Mouse (Mus musculus) cortical plate, adult 2 months (tissue): ENCODE measurements around the gene Xrcc5. TPM values are rescaled to one million over a fixed set of nuclear protein-coding genes. Genes with fewer than 3 reads are reported as not detected.
A peak's percentile ranks its signal among the peaks of the same experiment; 100 is the strongest.

Source experiments
- H3K27ac ChIP-seq: fragments of 200-500 bp; 2 replicates; pipeline ENCODE4 v1.5.1; 2012; ENCODE audit warnings: low read length, control low read depth, inconsistent platforms; ENCODE audit not compliant: insufficient read depth
- H3K4me1 ChIP-seq: fragments of 200-500 bp; 2 replicates; pipeline ENCODE4 v1.6.1; 2011; ENCODE audit warnings: low read length; ENCODE audit not compliant: control insufficient read depth, insufficient read depth
- H3K4me3 ChIP-seq: fragments of 200-500 bp; 2 replicates; pipeline ENCODE4 v1.5.1; 2011; ENCODE audit warnings: mild to moderate bottlenecking, low read length, control low read depth; ENCODE audit not compliant: insufficient read depth
- CTCF ChIP-seq: fragments of 200-500 bp; IDR thresholded peaks from 2 replicates; pipeline ENCODE4 v1.5.1; 2011; ENCODE audit warnings: mild to moderate bottlenecking, control low read depth, low read length; ENCODE audit not compliant: insufficient read depth; ENCODE audit errors: extremely low read depth
- POLR2A ChIP-seq: fragments of 200-500 bp; IDR thresholded peaks from 2 replicates; pipeline ENCODE4 v1.6.1; 2011; ENCODE audit warnings: mild to moderate bottlenecking, low read length, control low read depth; ENCODE audit not compliant: insufficient read depth; ENCODE audit errors: extremely low read depth
- polyA plus RNA-seq: library from polyadenylated mRNA; depleted of rRNA; stranded (reverse); fragments of >200 nt; gene quantifications from 2 replicates; pipeline ENCODE4 v1.2.3, GENCODE M21; 2012; rRNA removed

Xrcc5 gene
- polyA plus RNA-seq: 12.4 and 13.0 TPM in 2 replicates

GRCm38 (mm10) chr1:72307317-72307798, at the start of gene Xrcc5:
TSS of gene Xrcc5 (plus strand) at chr1:72307421.
- TF ChIP-seq CTCF (no peak), POLR2A (peak; percentile 82)
- no peak within 1 kb of the TSS for H3K27ac ChIP-seq
- H3K4me3 ChIP-seq: peak within 1 kb of the TSS; percentile 57

GRCm38 (mm10) chr1:72263099-72263498, 44.1 kb upstream of the Xrcc5 start:
- Histone ChIP-seq H3K27ac (no peak overlapping the region), H3K4me3 (no peak overlapping the region), H3K4me1 (no peaks in the 10 kb centered on the region)
- TF ChIP-seq POLR2A (no peak), CTCF (no peak)

More at GRCm38 (mm10) chr1:72307317-72307798, at the start of gene Xrcc5:
- H3K4me1 ChIP-seq: no peaks in the 10 kb centered on the region

DNA sequence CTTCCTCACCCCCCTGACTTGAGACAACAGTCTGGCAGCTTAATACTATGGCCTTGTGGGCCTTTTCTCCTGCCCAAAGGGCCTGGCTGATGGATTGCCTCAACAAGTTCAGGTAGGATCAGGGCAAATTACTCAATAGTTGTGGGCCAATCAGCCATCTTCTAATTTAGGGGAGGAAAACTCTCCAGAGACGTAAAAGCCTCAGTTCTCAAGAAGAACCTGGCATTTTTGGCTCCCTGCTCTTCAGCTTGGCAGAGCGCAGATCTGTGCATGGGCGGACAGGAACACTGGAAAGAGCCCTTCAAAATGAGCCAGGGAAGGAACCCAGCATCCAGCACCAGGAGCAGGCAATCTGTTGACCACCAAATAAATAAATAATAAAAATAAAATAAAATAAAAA, 29.1 kb upstream of the Xrcc5 start:
- no peak overlapping the region for H3K4me3 ChIP-seq
- no peak for TF ChIP-seq CTCF
- TF ChIP-seq POLR2A: no peak
- H3K27ac ChIP-seq: no peak overlapping the region
- no peaks in the 10 kb centered on the region for H3K4me1 ChIP-seq

DNA sequence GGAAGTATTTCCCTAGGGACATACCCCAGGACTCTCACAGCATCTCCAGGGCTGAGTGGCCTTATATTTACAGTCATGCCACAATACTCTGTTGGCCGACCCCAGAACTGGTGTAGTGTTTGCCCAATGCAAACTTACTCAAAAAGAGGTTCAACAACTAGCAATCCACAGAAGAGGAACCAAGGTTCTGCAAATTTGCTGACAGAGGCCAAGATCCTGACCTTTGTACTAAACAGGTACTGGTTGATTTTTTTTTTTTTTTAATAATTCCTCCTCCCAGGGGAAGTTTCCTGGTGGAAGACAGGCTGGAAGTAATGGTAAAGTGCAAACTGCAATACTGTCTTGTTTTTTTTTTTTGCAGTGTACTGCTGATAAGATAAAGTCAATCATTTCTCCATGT, 24.6 kb upstream of the Xrcc5 start:
- H3K4me1 ChIP-seq: peaks cover 2% of the 10 kb centered on the region; the same call in 1 of the 2 replicates
- no peak overlapping the region for H3K27ac ChIP-seq
- H3K4me3 ChIP-seq: no peak overlapping the region
- no peak for TF ChIP-seq POLR2A
- no peak for TF ChIP-seq CTCF

DNA sequence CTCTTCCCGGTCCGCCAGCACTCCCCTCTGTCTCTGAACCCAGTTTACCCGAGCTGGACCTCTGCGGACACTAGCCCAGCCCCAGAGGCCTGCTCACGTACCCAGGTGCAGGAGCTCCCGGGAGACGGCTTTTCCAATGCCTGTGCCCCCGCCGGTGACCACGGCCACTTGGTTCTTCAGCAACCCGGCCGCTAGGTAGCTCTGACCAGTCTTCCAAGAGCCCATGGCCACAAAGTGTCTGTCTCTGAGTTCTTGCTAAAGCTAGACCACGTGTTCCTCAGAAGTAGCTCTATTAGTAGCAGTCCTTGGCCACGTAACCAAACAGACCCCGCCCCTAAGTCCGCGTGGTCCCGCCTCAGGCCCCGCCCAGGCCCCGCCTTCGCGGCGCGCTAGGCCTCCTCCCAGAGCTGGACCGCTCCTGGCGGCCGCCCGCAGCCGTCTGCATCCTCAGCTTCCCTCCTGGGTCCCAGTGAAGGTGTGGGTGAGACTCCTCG, 23.2 kb upstream of the Xrcc5 start, which contains the start of the genes Pecr and Tmem169:
Pecr (minus strand) TSS at position 323 of the 494 bp plus-strand sequence.
Tmem169 (plus strand) TSS at position 378 of the 494 bp plus-strand sequence.
- H3K4me1 ChIP-seq: peaks cover 2% of the 10 kb centered on the region; the same call in 1 of the 2 replicates
- H3K4me3 ChIP-seq: peak within 1 kb of the TSS; percentile 70
- no peak within 1 kb of the TSS for H3K27ac ChIP-seq
- TF ChIP-seq POLR2A (peak; percentile 88), CTCF (no peak)

DNA sequence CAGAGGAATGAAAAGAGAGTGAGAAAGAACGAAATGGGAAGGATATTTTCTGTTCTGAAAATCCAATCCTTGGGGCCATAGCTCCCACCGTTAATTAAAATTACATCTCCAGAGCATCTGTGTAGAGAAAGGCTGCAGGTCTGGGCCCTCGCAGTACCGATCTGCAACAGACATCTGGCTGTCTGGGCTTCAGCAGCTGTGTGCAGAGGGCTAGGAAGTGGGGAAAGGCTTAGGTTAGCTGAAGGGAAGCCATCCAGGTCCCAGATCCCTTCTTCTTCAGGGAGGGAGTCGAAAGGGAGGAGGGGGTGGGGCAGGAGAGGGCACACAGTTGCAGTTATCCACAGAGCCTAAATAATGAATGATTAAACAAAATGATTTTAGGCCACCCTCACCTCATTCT, 22.7 kb upstream of the Xrcc5 start:
- TF ChIP-seq CTCF: no peak
- TF ChIP-seq POLR2A: no peak

GRCm38 (mm10) chr1:72286904-72287303, 20.3 kb upstream of the Xrcc5 start:
- H3K4me3 ChIP-seq: no peak overlapping the region
- H3K27ac ChIP-seq: no peak overlapping the region
- peaks cover 2% of the 10 kb centered on the region; the same call in 1 of the 2 replicates for H3K4me1 ChIP-seq
- TF ChIP-seq CTCF: no peak
- no peak for TF ChIP-seq POLR2A

More for the DNA sequence above, 22.7 kb upstream of the Xrcc5 start:
- no peak overlapping the region for H3K27ac ChIP-seq
- peaks cover 2% of the 10 kb centered on the region; the same call in 1 of the 2 replicates for H3K4me1 ChIP-seq
- peak overlapping the region; percentile 70 for H3K4me3 ChIP-seq

DNA sequence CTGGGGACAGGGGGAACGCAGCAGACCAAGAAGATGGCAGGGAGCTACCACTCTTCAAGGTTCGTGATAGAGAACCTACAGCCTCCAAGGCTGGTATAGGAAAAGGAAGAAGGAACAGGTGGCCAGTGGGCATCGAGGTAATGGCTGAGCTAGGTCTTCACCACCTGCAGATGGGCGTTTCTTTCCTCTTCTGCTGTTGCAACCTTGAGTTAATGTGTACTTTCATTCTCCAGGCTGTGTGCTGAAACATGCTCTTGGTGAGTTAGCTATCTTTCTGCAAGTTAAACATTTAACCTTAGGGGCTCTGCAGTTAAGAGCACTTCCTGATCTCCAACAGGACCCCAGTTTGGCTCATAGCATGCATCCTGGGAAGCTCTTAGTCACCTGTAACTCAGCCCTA, 19.3 kb upstream of the Xrcc5 start:
- no peak for TF ChIP-seq CTCF
- no peak for TF ChIP-seq POLR2A
- Histone ChIP-seq H3K27ac (no peak overlapping the region), H3K4me1 (peaks cover 2% of the 10 kb centered on the region; the same call in 1 of the 2 replicates), H3K4me3 (no peak overlapping the region)

DNA sequence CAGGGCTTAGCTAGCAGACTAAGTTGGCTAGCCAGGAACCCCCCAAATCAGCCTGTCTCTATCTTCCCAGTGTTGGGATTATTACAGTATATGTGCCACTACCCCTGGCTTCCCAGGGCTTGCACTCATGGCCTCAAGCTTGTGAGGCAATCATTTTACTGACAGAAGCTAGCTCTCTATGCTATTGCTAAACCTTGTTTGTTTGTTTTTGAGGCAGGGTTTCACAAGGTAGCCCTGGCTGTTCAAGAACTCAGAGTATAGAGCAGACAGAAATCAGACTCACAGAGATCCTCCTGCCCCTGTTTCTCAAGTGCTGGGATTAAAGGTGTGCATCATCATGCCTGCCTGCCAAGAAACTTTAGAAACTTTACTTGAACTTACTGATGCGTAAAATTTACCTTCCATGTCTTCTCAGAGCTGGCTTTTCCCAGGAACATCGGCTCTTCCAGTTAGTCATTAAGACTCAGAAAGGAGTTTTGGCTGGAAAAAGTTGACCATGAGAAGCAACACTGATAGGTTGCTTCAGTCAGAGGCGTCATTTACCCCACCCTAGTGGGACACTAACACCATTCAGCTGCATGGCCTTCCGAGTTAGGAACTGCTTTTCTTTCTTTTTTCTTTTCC, 18.6 kb upstream of the Xrcc5 start:
- Histone ChIP-seq H3K4me3 (no peak overlapping the region), H3K4me1 (peaks cover 2% of the 10 kb centered on the region; the same call in 1 of the 2 replicates), H3K27ac (no peak overlapping the region)
- TF ChIP-seq POLR2A (no peak), CTCF (no peak)

DNA sequence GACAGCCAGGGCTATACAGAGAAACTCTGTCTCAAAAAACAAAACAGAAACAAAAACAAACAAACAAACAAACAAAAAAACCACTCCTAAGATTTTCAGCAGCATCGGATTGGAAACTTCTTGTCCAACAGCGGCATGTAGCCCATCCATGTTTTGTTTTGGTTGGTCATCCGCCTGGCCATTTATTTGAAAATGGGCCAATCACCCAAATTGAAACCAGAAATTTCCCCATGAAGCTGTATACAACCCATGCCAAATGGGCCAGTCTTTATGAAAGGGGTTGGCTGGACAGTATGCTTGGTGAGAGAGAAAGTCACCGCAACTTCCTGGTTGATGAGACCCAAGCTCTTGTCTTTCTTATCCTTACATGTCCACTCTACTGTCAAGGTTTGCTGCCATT, 16.3 kb upstream of the Xrcc5 start:
- TF ChIP-seq CTCF (no peak), POLR2A (no peak)
- Histone ChIP-seq H3K27ac (no peak overlapping the region), H3K4me1 (peaks cover 2% of the 10 kb centered on the region; the same call in 1 of the 2 replicates), H3K4me3 (no peak overlapping the region)
